Mouse (Mus musculus) common myeloid progenitor, adult 5-6 weeks (primary cell): ENCODE measurements around the gene Ncstn. TPM values are rescaled to one million over a fixed set of nuclear protein-coding genes. Genes with fewer than 3 reads are reported as not detected.

Source experiments
- ATAC-seq: replicated peaks from 2 replicates; pipeline ENCODE4 v1.8.0; 2016; ENCODE audit warnings: low read depth, mild to moderate bottlenecking, moderate TSS enrichment, inconsistent platforms; ENCODE audit not compliant: poor library complexity, severe bottlenecking
- total RNA-seq: library from RNA; stranded (forward); fragments of 200-1000, 187-1606 nt; gene quantifications from 2 replicates; pipeline ENCODE4 v1.2.3, GENCODE M21; 2017

Ncstn gene
- 24.3 and 25.1 TPM in 2 replicates for total RNA-seq

GRCm38 (mm10) chr1:172082101-172082898 is at the start of gene Ncstn, which contains the start of gene Copa:
Gene Ncstn, minus strand, starts transcription at chr1:172082795.
Gene Copa, plus strand, starts transcription at chr1:172082529.
- peak; percentile 99 for ATAC-seq

DNA sequence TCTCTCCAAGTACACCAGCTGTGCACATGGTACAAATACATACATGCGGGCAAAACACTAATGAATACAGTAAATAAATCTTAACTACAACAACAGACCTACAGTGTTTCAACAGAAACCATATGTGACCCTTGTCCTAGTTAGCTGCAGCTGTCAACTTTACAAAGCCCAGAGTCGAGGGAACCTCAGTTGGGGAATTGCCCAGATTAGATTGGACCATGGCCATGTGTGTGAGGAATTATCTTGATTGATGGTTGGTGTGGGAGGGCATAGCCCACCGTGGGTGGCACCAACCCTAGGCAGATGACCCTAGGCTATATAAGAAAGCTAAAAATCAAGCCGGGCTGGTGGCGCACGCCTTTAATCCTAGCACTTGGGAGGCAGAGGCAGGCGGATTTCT is 49.7 kb upstream of the Ncstn start:
- ATAC-seq = no peak

- no peak for ATAC-seq
These were observed 47.2 kb upstream of the Ncstn start for GRCm38 (mm10) chr1:172129780-172130179.

- ATAC-seq = no peak
These were observed 46.5 kb upstream of the Ncstn start for GRCm38 (mm10) chr1:172129108-172129507.

DNA sequence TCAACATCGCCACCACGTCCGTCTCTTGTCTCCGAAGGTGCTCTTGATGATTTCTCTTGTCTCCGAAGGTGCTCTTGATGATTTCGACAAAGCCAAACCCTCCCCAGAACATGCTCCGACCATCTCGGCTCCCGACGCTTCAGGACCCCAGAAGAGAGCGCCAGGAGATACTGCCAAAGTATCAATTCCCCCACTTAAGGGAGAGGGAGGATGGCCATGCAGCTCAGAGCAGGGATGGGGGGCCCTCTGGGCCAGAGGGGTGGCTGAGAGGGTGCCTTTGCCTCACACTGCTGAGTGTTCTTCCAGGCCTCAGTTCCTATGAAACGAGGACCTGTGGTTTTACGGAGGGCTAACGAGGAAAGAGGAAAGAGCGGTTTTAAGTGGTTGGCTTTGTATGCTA is 46.0 kb upstream of the Ncstn start:
- ATAC-seq = no peak

GRCm38 (mm10) chr1:172127487-172127886 is 44.9 kb upstream of the Ncstn start:
- ATAC-seq = no peak

DNA sequence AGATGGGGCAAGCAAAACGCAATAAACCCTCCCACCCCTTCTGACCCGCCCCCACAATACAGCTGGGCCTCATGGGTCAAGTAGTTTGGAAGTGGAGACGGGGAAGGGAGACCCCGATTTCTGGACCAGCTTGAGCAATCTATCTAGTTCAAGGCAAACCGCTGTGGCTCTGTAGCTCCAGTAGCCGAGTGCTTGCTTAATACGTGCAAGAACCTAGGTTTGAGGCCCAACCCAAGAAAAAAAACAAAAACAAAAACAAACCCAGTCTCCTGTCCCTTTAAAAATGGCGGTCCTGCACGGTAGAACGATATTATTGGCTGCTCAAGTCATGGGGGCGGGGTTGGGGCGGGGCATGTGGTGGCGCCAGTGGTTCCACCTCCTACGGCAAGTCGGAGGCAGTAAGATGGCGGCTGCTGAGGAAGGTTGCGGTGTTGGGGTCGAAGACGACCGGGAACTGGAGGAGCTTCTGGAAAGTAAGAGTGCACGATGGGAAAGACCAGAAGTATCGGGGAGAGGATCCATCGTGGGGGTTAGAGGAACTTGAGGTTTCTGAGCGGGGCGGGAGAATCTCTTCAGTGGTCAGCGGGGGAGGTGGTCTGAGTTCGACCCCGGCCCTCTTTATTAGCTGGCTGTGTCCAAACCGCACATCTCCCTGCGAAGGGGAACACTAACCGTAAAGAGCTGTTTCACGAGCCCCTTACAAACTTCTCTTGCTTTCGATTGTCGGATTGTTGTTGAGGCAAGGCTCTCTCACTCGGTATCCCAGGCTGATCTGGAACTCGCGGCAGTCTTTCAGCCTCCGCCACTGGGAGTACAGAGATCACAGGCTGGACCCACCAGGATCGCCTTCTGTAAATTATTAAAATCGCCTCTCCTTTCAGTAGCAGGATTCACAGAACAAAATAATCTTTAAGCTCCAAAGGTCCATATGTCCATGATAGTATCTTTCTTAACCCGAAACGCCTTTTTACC is 44.1 kb upstream of the Ncstn start, which contains the start of gene Pex19:
Gene Pex19, plus strand, starts transcription at position 380 of the 972 bp plus-strand sequence.
- peak; percentile 96 for ATAC-seq

GRCm38 (mm10) chr1:172124572-172124971 is 42.0 kb upstream of the Ncstn start:
- no peak for ATAC-seq

DNA sequence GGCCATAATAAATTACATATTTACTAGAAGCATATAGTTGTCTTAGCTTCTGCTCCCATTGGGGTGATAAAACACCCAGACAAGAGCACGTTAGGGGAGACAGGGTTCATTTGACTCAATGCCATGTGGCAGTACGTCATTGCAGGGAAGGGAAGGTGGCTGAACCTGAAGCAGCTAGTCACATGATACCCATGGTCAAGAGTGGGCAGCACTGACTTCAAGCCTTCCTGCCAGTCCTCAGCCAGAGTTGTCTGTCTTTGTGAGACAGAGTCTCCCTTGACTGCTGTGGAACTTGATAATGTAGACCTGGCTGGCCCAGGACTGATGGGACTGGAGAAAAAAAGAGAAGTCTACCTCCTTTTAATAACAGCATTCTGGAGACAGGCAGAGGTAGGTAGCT is 40.1 kb upstream of the Ncstn start:
- ATAC-seq = no peak

GRCm38 (mm10) chr1:172119720-172120119 is 37.1 kb upstream of the Ncstn start:
- peak; percentile 86 for ATAC-seq

- ATAC-seq = no peak
These were observed 36.5 kb upstream of the Ncstn start for GRCm38 (mm10) chr1:172119100-172119499.

DNA sequence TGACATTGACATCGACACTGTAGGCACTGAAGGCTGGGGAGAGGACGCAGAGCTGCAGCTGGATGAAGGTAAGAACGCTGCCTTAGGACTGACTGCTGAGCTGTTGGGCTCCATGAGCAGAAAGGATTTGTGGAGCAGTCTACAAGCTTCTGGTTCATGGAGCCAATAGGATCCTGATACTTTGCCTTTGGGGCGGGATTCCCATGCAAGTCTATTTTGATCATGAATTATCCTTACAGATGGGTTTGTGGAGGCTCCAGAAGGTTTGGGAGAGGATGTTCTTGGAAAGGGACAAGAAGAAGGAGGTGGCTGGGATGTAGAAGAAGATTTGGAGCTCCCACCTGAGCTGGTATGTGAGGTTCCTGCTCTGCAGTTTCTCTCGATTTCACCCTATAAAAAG is 34.4 kb upstream of the Ncstn start:
- ATAC-seq = no peak

DNA sequence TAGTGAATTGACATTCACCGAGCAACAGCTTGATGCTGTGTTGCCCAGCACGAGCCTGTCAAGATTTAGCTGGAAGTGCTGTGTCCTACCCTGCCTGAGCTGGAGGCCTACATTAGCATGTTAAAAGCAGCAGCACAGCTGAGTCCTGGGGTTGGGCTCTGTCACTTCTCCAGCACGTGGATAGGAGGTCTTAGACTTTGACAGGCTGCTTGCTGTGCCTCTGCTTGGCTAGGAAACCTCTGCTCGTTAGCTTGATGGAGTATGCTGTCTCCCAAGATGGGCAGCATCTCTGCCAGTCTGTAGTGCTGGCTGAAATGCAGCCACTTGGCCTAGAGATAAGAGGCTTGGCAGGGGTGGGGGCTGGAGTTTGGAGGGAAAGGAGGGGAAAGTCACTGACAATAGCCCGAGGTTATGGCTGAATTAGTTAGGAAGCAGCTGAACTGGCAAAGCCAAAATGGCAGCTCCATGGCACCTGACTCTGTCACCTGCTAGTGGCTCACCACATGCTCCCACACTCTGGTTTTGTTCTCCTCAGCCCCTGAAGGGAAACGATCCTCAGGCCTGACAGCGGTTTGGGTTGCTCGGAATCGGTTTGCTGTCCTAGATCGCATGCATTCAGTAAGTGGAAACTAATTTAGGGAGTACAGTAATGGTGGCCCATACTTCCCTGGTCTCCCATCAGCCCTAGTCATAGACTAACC is 25.3 kb upstream of the Ncstn start:
- no peak for ATAC-seq

- ATAC-seq = no peak
These were observed 22.5 kb upstream of the Ncstn start for GRCm38 (mm10) chr1:172105101-172105500.

- ATAC-seq = no peak
These were observed 21.0 kb upstream of the Ncstn start for GRCm38 (mm10) chr1:172103619-172104018.

- ATAC-seq = no peak
These were observed 16.9 kb upstream of the Ncstn start for GRCm38 (mm10) chr1:172099325-172100033.

DNA sequence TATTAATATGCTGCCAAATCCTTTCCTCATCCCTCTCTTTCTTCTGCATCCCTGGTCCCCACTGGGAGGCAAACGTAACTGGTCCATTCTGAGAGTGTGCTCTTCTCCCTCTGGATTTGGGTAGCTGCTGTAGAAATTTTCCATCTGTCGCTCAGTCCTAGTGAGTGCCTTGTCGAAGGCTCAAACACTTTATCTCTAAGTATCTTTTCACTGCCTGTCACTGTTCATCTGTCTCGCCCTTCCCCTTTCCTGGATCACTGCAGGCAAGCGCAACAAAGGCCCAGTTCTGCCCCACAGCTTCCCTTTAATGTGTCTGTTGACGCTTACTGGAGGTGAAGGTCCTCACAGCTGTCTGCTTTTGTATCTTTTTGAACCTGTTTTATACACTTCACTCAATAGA is 12.6 kb upstream of the Ncstn start:
- ATAC-seq = no peak

- ATAC-seq = no peak
These were observed 11.7 kb upstream of the Ncstn start for GRCm38 (mm10) chr1:172094295-172094694.

DNA sequence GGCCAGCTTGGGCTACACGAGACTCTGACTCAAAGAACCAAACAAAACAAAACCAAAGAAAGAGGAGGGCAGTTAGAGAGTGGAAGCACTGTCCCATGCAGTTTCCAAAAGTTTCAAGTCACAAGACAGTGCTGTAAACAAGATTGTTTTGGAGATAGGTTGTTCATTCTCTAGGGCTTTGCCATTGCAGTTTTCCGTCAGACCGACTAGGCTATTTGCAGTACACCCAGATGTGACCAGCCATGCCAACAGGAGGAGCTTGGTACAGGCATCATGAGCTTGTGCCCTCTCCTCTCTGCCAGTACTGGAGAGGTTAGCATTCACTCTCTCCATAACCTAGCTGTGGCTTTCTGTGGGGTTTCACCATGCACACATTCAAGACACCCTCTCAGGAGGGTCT is 10.9 kb upstream of the Ncstn start:
- no peak for ATAC-seq
